Mouse (Mus musculus): Measurements from ENCODE around the gene Aagab.

DNA sequence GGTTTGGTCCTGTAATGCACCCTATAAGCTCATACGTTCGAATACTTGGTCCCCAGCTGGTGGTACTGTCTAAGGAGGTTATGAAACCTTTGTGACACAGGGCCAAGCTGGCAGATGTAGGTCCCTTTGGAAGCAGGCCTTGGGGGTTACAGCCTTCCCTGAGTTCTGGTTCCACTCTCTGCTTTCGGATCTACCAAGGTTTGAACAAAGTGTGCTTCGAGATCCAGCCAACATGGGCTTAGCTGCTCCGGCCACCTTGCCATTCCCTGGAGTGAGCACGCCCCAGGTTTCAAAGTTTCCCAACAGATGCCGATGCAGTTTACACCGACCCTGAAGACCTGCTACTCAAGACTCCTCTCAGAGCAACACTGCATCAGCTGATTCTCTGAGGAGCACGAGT lies 56.0 kb downstream of the Aagab start:
- TF ChIP-seq CTCF (IDR thresholded peaks at IDR 0.05; ENCODE audit: low read depth) (no peak), EP300 (IDR thresholded peaks at IDR 0.05; ENCODE audit: low read depth) (no peak)
